31 mouse cellular contexts compared by ENCODE assay signal in the genomic region with DNA sequence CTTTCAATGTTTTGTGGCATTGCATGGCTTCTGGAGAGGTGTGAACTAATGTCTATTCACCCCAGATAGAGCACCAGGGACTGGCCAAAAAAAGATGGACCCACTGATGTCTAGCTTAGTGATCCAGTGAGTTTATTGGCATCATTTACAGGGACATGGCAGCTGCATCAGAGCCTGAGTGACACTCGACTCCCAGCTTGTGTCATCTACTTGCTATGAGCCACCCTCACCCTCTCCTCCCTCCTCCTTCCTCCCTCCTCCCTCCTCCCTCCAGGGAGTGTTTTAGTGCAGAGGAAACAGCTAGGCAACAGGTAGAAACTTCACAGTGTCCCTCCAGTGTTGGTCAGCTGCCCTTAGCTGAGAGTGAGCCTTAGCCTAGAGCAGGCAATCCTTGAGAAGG.
"Had no signal": no experiment of that assay in that cellular context is flagged by ENCODE, and none has a peak within 500 bp of the region (broad histone marks: within the 10 kb centered on the region; RNA-seq: fewer than 3 reads in every experiment).

No protein-coding gene starts in this region.

- H3K4me3 ChIP-seq: heart, embryonic 12.5 days; heart, embryonic 13.5 days; heart, embryonic 15.5 days; hindbrain, embryonic 10.5 days; hindbrain, embryonic 12.5 days; hindbrain, embryonic 13.5 days; hindbrain, embryonic 15.5 days; intestine, embryonic 15.5 days; kidney, embryonic 15.5 days; layer of hippocampus, adult 2 months; left cerebral cortex, adult 2 months had no signal

- H3K36me3 ChIP-seq: heart, embryonic 12.5 days; heart, embryonic 13.5 days; heart, embryonic 15.5 days; hindbrain, embryonic 10.5 days; hindbrain, embryonic 12.5 days; hindbrain, embryonic 15.5 days; intestine, embryonic 15.5 days; kidney, embryonic 15.5 days had no signal

- DNase-seq: heart, postnatal 10 days; heart, postnatal 14 days; heart, postnatal 36 days; heart, postnatal 4 days; kidney, adult 11 months; kidney, adult 18-20 months; kidney, adult 2 months; kidney, adult 8-10 months; kidney, adult 9 months; kidney, postnatal 10 days; kidney, postnatal 14 days; kidney, postnatal 25 days; kidney, postnatal 36 days; kidney, postnatal 4 days; layer of hippocampus, adult 9-11 months; layer of hippocampus, postnatal 36 days had no signal

- H3K27me3 ChIP-seq: heart, embryonic 12.5 days; heart, embryonic 13.5 days; heart, embryonic 15.5 days; hindbrain, embryonic 12.5 days; hindbrain, embryonic 13.5 days; hindbrain, embryonic 15.5 days; intestine, embryonic 15.5 days; kidney, embryonic 15.5 days had no signal

- H3K4me2 ChIP-seq: heart, embryonic 11.5 days; heart, embryonic 12.5 days; heart, embryonic 13.5 days; heart, embryonic 15.5 days; hindbrain, embryonic 12.5 days; hindbrain, embryonic 13.5 days; hindbrain, embryonic 14.5 days; hindbrain, embryonic 15.5 days; intestine, embryonic 15.5 days; kidney, embryonic 15.5 days had no signal

- H3K27ac ChIP-seq: heart, embryonic 13.5 days; heart, embryonic 15.5 days; hindbrain, embryonic 10.5 days; hindbrain, embryonic 12.5 days; hindbrain, embryonic 13.5 days; hindbrain, embryonic 14.5 days; hindbrain, embryonic 15.5 days; hindbrain, postnatal 0 days; intestine, embryonic 15.5 days; kidney, embryonic 15.5 days; kidney, postnatal 0 days; layer of hippocampus, adult 2 months; left cerebral cortex, adult 2 months had no signal
